Mouse (Mus musculus): Measurements from ENCODE around the gene B430306N03Rik.
A peak's percentile ranks its signal among the peaks of the same experiment; 100 is the strongest.
"Not testable (repeated sequence)": the region's sequence is repeated elsewhere in the genome, so short reads cannot be mapped to it uniquely, and the experiment has no call there.

The B430306N03Rik gene

GRCm38 (mm10) chr17:48315905-48316579 is at the start of gene B430306N03Rik:
TSS of gene B430306N03Rik (plus strand) at chr17:48316141.
- not testable (repeated sequence) for DNase-seq (ENCODE audit: low spot score)

GRCm38 (mm10) chr17:48266610-48267304 is 49.2 kb upstream of the B430306N03Rik start:
- no peak for DNase-seq (ENCODE audit: low spot score)

- no peak for DNase-seq (ENCODE audit: low spot score)
Observed at GRCm38 (mm10) chr17:48267591-48267990, 48.4 kb upstream of the B430306N03Rik start.

GRCm38 (mm10) chr17:48268276-48268675 is 47.7 kb upstream of the B430306N03Rik start:
- DNase-seq (ENCODE audit: low spot score), result no peak

- no peak for DNase-seq (ENCODE audit: low spot score)
Observed at GRCm38 (mm10) chr17:48269833-48270232, 46.1 kb upstream of the B430306N03Rik start.

GRCm38 (mm10) chr17:48272158-48272557 is 43.8 kb upstream of the B430306N03Rik start:
- no peak for DNase-seq (ENCODE audit: low spot score)

- DNase-seq (ENCODE audit: low spot score), result no peak
Observed at GRCm38 (mm10) chr17:48272598-48272997, 43.3 kb upstream of the B430306N03Rik start.

- no peak for DNase-seq (ENCODE audit: low spot score)
Observed at GRCm38 (mm10) chr17:48274098-48274497, 41.8 kb upstream of the B430306N03Rik start.

GRCm38 (mm10) chr17:48274885-48275284 is 41.1 kb upstream of the B430306N03Rik start:
- peak; percentile 70 for DNase-seq (ENCODE audit: low spot score)

- no peak for DNase-seq (ENCODE audit: low spot score)
Observed at GRCm38 (mm10) chr17:48275736-48276135, 40.2 kb upstream of the B430306N03Rik start.

- DNase-seq (ENCODE audit: low spot score), result no peak
Observed at GRCm38 (mm10) chr17:48278381-48278780, 37.6 kb upstream of the B430306N03Rik start.

- DNase-seq (ENCODE audit: low spot score), result no peak
Observed at GRCm38 (mm10) chr17:48279002-48279401, 36.9 kb upstream of the B430306N03Rik start.

GRCm38 (mm10) chr17:48280943-48281738 is 34.8 kb upstream of the B430306N03Rik start:
- DNase-seq (ENCODE audit: low spot score), result peak; percentile 10

- no peak for DNase-seq (ENCODE audit: low spot score)
Observed at GRCm38 (mm10) chr17:48281739-48282085, 34.2 kb upstream of the B430306N03Rik start.

- no peak for DNase-seq (ENCODE audit: low spot score)
Observed at GRCm38 (mm10) chr17:48286765-48287164, 29.2 kb upstream of the B430306N03Rik start.

- no peak for DNase-seq (ENCODE audit: low spot score)
Observed at GRCm38 (mm10) chr17:48287276-48287675, 28.7 kb upstream of the B430306N03Rik start.

- peak; percentile 23 for DNase-seq (ENCODE audit: low spot score)
Observed at GRCm38 (mm10) chr17:48293500-48294194, 22.3 kb upstream of the B430306N03Rik start.

- no peak for DNase-seq (ENCODE audit: low spot score)
Observed at GRCm38 (mm10) chr17:48299203-48299602, 16.7 kb upstream of the B430306N03Rik start, which contains the start of gene Treml2. TSS of gene Treml2 (plus strand) at chr17:48299498.

- DNase-seq (ENCODE audit: low spot score), result peak; percentile 25
Observed at GRCm38 (mm10) chr17:48299756-48300155, 16.2 kb upstream of the B430306N03Rik start.

- DNase-seq (ENCODE audit: low spot score), result peak; percentile 54
Observed at GRCm38 (mm10) chr17:48300199-48300598, 15.7 kb upstream of the B430306N03Rik start.

GRCm38 (mm10) chr17:48300861-48301260 is 15.1 kb upstream of the B430306N03Rik start:
- peak; percentile 77 for DNase-seq (ENCODE audit: low spot score)

- DNase-seq (ENCODE audit: low spot score), result no peak
Observed at GRCm38 (mm10) chr17:48301792-48302191, 14.1 kb upstream of the B430306N03Rik start.
